Mouse (Mus musculus) frontal cortex, adult (tissue): ENCODE measurements at regions not wholly inside any gene's neighbourhood (a gene's known extent, or its start where the extent isn't known, plus 50 kb on each side); places are given as distances from the start of the nearest gene placed in this dataset.

Experiments used
- ATAC-seq: cut with Nextera tagmentation; 2 replicates; pipeline ENCODE4 v1.9.2; 2017; ENCODE audit warnings: mild to moderate bottlenecking, moderate library complexity, mixed read lengths; ENCODE audit not compliant: low TSS enrichment

DNA sequence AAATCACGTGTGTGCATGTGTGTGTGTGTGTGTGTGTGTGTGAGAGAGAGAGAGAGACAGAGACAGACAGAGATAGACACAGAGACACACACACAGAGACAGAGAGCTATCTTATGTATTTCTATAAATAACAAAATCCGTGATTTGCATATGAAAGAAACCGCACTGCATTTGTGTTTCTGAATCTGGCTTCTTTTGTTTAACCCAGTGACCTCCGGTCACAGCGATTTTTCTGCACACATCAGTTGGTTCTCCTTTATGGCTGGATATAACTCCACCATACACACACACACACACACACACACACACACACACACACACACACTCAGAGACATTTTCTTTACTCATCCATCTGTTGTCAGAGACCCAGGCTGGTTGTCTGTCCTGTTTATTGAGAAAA, 58.2 kb upstream of the Lhx8 start:
- no peak for ATAC-seq

GRCm38 (mm10) chr3:154387271-154387670, 56.8 kb upstream of the Lhx8 start:
- ATAC-seq, result no peak

- no peak for ATAC-seq
Measured at GRCm38 (mm10) chr3:154385831-154386312, 55.4 kb upstream of the Lhx8 start.

DNA sequence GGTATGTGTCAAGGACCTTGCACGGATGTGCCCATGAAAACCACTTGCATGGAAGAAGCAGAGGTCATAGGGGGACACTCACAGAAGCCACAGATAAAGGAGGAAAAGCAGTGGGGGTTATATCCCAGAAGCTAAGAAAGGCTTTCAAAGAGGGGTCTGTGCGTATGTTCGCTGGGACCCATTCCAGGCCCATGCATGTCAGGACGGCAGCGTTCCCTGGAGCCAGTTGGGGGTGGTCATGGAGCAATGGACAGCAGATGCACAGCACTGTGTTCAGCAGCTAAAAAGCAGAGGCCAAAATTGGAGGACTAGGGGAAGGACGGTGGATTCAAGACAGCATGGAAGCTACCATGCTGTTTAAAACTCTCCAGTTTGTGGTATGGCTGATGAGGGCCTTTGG, 52.4 kb upstream of the Lhx8 start:
- ATAC-seq, result no peak

GRCm38 (mm10) chr3:154381561-154381960, 51.1 kb upstream of the Lhx8 start:
- no peak for ATAC-seq
